Mouse (Mus musculus): ENCODE measurements around the gene Fyb.

GRCm38 (mm10) chr15:6591527-6591926 lies 68.9 kb downstream of the Fyb start:
- TF ChIP-seq CTCF (IDR thresholded peaks at IDR 0.05; ENCODE audit: extremely low read depth, insufficient read length, insufficient replicate concordance, low read depth, low read length) (no peak), POLR2A (IDR thresholded peaks at IDR 0.05; ENCODE audit: low read depth, low read length) (no peak)

Data from small intestine, adult 2 months (tissue).